Mouse (Mus musculus): Measurements from ENCODE around the gene Col4a1.

DNA sequence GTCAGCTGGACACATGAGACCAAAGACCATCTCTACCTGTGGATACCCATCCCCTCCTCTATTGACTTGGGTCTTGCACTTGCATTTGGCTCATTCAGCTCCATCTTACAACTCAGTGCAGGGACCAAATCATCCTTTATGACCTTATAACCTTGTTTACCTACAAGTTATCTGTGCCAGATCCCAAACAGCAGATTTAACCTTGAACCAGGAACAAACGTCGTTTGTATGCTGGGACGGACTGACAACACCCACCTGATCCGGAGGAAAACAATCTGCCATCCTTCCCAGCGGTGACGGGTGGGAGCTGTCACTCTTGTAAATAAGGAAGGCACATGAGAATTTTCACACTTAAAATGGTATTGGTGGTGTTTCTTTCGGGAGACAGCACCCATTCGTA lies 163.8 kb downstream of the Col4a1 start:
- TF ChIP-seq TAL1 (IDR thresholded peaks at IDR 0.05; ENCODE audit: low read length), result no peak
- TF ChIP-seq GATA1 (IDR thresholded peaks at IDR 0.05; ENCODE audit: low read length), result no peak

Data from erythroblast, embryonic 14.5 days (primary cell).